Mouse (Mus musculus) E14TG2a.4 (cell line): ENCODE measurements at regions not wholly inside any gene's neighbourhood (a gene's known extent, or its start where the extent isn't known, plus 50 kb on each side); places are given as distances from the start of the nearest gene placed in this dataset.

Source experiments
- CTCF ChIP-seq: conservative IDR thresholded peaks from 2 replicates; pipeline ENCODE4 v1.5.1; 2014; ENCODE audit warnings: low read length
- NANOG ChIP-seq: IDR thresholded peaks from 2 replicates; pipeline ENCODE4 v1.6.1; 2014; ENCODE audit warnings: borderline replicate concordance, low read length, mixed read lengths
- POU5F1 ChIP-seq: IDR thresholded peaks from 2 replicates; pipeline ENCODE4 v1.6.1; 2014; ENCODE audit warnings: low read length, borderline replicate concordance

GRCm38 (mm10) chr2:118050326-118050725, 61.4 kb upstream of the Thbs1 start:
- TF ChIP-seq CTCF, result no peak
- TF ChIP-seq POU5F1, result no peak
- TF ChIP-seq NANOG, result no peak
